Mouse (Mus musculus) left cerebral cortex, adult 11 months (tissue): ENCODE data around the gene Fam89b.
A peak's percentile ranks its signal among the peaks of the same experiment; 100 is the strongest.
"Not testable (repeated sequence)": the region's sequence is repeated elsewhere in the genome, so short reads cannot be mapped to it uniquely, and the experiment has no call there.

ENCODE experiments used
- DNase-seq: peaks from one replicate; pipeline ENCODE4 v3.0.0; 2022; ENCODE audit warnings: low spot score

Gene Fam89b

DNA sequence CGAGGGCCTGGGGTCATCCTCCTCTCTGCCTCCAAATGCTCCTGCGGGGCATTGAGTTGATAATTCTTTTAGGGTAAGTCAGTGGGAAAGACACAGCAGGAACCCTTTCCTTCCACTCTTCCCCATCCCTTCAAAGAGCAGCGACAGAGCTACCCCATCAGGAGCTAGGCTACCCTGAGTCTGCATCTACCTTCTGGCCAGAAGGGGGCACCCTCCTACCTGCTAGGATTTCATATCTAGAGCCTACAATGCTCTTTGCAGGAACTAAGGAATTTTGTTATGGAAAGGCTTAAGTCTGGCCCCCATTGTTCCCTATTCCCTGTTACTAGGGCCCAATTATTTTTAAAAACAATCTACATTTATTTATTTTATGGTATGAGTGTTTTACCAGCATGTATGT is 18.2 kb downstream of the Fam89b start:
- DNase-seq: no peak

DNA sequence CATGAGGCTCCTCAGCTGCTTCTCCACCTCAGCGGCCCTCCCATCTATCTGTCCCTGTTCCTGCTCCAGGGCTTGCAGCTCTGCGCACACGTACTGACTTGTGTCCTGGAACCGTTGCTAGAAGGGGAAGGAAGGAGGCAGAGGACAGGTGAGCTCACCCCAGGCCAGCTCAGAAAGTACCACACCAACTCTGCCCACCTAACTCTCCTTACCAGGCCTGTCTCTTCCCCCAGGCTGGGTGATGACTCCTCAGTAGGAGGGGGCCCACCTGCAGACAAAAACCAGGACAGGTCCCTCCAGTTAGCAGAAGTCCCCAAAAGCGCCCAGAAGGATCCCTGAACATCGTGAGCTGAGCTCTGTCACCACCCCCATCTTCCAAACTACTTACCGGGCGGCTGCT is 18.9 kb downstream of the Fam89b start:
- DNase-seq: no peak

DNA sequence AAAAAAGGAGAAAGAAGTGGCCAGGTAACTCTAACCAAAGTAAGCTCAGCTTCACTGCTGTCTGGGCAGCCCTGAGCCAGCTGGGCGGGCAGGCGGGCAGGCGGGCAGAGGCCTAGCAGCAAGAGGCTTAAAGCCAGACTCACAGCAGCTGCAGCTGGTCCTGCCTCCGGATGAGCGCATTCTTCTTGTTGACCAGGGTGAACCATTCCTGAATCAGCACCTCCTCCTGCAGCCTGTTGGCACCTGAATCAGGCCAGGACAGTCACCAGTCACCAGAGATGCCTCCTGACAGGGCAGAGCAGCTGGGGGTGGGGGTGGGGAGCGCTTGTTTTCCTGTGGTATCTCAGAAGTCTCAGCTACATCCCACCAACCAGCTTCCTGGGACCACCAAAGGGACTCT is 19.4 kb downstream of the Fam89b start:
- DNase-seq: no peak

DNA sequence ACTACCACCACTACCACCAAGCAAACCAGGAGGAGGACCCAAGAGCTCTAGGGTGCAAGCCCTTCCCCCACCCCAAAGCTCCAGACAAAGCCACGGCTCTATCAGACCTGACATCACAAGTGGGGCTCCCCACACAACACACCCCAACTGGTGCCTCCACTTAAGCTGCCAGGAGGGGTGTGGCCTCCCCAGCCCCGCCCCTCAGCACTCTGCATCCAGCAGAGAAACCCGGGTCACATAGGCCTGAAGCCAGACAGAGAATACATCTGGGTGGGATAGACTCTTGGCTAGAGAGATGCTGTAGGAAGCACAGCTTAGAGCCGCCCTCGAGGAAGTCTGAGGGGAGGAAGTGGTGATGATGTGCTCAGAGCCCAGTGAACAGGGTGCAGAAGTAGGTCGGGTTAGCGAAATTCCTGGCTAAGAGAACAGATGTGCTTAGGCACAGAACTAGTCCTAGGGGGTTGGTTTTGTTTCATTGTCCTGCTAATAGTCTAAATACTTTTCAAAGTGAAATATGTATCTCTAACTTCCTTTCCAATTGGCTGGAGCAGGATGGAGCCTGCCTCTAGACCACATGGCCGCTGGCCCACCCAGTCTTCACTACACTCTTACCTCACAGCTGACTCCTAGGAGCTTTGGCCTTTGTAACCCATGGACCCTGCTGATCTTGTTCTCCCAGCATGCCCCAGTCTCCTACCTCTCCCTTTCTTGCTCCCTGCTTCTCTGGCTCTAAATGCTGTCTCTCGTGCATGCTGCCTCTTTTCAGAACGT is 24.5 kb downstream of the Fam89b start:
- DNase-seq: no peak

DNA sequence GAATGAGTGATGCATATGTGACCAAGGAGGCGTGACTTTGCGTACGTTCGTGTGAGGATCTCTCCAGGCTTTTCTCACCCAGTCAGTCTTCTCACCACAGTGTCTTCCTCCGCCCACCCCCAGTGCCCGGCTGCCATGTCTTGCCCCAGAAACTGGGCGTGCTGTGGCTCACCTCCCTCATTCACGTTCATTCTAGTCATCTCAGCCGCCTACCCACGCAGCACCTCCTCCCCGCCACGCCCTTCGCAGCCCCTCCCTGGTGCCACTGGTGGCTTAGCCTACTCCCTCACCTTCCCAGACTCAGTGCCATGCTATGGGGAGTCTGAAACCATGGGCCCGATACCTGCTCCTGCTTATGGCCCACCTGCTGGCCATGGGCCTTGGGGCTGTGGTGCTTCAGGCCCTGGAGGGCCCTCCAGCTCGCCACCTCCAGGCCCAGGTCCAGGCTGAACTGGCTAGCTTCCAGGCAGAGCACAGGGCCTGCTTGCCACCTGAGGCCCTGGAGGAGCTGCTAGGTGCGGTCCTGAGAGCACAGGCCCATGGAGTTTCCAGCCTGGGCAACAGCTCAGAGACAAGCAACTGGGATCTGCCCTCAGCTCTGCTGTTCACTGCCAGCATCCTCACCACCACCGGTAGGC is 25.2 kb downstream of the Fam89b start, which contains the start of gene Kcnk7:
Gene Kcnk7, plus strand, starts transcription at position 205 of the 638 bp plus-strand sequence.
- no peak for DNase-seq

DNA sequence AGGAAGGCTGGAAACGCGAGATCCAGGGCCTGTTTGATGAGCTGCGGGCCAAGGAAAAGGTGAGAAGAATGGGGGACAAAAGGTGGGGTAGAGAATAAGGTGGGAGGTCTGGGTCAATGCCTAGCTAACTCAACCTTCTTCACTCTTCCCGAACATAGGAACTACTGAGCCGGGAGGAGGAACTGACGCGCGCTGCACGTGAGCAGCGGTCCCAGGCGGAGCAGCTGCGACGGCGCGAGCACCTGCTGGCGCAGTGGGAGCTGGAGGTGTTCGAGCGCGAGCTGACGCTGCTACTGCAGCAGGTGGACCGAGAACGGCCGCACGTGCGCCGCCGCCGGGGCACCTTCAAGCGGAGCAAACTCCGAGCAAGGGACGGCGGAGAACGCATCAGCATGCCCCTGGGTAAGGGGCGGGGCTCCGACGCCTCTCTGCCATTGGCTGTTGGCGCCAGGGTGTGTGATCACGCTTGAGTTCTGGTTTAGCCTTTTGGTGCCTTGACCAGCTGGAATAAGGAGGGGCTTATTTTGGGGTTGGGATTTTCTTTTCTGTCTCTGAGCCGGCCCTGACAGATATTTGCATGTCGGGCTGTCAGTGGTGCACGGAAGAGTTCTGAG is 33.5 kb downstream of the Fam89b start:
- no peak for DNase-seq

DNA sequence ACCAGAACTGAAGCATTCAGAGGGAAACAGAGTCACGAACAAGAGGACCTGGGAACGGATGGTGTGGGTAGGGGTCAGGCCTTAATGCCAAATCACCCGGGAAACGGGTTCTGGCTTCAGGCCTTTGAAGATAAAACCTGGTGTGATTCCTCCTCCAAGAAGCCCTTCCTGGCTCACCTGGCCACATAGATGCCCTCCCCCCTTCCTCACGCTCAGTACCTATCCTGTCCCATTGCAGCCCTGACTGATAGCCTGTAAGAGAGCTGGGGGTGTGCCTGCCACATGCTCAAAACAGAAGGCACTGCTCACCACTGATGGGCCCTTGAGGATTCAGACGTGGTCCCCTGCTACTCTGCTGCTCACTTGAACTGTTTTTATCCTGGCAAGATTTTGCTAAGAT is 35.7 kb downstream of the Fam89b start:
- no peak for DNase-seq

DNA sequence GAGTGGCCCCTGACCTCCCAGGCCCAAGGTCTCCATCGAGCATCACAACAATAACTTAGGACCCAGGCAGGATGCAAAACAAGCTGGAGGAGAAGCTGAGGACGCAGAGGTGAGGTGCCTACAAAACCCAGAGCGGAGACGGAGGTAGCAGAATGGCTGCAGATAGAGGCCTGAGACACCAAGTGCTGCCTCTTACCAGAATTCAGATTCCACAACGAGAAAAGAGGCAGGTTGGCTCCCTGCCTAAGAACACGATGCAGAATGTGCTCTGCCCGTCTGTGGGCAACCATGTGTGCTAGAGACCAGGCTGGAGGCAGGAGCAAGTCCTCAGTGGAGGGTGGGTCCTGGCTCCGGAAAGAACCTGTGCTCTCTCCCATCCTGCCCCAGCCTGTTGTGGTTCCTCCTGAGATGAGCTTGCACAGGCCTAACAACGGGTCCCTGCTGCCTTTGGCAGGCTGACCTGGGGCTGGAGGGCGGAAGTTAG is 36.5 kb downstream of the Fam89b start:
- DNase-seq: no peak

DNA sequence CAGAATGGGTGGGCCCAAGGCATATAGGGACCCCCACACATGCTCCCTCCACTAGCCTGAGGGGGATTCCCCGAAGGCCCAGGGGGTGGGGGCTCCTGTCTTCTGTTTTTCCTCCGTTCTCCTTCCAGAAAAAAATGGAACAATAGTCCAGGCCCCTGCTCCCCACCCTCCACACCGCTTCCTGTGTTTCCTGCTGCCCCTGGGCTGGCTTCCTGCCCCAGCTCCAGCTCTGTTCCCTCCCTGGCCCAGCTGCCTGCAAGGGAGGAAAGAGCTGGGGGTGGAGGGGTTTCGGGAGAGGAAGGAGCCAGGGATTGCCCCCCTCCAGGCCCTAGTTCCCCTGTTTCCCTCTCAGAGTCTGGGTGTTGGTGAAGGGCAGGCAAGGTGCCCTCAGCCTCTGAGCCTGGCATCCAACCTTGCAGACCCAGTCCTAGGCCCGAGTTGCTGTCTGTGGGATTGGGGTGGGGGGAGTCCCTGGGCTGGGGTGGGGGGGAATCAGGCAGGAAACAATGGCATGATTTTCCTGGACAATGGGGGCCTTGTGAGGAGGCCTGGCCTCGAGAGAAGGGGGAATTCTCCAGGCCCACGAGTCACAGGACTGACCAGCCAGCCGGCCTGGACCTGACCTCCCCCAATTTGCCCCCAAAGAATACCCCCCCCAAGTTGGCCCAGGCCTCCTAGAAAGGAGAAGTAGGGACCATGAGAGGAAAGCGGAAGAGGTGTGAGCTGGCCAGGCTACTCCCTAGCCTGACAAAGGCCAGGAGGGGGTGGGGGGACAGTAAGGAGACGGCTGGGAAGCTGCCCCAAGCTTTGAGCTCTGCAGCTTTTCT is 37.2 kb downstream of the Fam89b start:
- no peak for DNase-seq

DNA sequence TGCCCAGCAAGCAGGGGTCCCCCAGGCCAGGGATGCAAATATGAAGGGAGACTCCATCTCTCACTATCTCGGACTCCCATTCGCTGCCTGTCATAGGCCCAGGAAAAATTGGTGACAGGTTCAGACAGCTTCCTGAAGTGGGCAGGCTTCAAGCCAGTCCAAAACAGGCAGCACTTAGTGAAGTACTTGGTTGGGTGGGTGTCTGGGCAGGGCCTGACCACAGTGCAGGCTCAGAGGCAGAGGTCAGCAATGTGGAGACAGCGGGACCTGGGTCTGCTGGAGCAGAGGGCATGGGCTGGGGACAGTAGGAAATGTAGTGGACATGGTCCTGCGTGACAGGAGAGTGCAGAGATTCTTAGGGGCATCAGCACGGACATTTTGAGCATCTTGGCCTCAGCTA is 37.9 kb downstream of the Fam89b start:
- no peak for DNase-seq

DNA sequence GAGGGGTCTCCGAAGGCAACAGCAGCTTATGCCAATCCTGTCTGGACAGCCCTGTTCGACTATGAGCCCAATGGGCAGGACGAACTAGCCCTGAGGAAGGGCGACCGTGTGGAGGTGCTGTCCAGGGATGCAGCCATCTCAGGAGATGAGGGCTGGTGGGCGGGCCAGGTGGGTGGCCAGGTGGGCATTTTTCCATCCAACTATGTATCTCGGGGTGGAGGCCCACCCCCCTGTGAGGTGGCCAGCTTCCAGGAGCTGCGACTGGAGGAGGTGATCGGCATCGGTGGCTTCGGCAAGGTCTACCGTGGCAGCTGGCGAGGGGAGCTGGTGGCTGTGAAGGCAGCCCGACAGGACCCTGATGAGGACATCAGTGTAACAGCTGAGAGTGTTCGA is 39.1 kb downstream of the Fam89b start:
- no peak for DNase-seq

DNA sequence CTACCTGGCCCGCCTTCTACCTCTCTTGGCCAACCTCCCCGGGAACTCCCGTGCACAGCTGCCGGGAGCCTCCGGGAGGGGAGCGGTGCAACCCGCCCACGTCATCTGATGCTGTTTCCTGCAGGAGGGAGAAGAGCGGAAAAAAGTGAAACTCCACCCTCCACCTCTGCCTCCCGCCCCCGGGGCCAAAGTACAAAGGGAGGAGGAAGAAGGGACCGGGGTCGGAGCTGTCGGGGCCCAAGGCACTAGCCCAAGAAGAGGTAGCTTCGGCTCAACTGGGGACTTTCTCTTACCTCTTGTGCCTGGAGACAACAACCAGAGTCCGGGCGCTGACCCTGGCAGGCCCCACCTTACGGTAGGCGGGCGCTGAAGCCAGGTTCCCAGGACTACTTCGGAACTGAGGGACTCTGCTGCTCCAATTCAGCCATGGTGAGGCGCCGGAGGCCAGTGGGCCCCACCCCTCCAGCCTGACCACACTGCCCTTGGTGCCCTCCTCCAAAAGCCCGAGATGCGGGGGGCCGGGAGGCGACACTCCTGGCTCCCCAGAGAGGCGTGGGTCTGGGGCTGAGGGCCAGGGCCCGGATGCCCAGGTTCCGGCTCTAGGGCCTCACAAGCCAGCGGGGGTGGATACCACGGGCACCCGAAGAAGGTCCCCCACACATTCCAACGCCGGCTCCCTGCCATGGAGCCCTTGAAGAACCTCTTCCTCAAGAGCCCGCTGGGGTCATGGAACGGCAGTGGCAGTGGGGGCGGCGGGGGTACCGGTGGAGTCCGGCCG is 39.7 kb downstream of the Fam89b start:
- peak; percentile 72 for DNase-seq

DNA sequence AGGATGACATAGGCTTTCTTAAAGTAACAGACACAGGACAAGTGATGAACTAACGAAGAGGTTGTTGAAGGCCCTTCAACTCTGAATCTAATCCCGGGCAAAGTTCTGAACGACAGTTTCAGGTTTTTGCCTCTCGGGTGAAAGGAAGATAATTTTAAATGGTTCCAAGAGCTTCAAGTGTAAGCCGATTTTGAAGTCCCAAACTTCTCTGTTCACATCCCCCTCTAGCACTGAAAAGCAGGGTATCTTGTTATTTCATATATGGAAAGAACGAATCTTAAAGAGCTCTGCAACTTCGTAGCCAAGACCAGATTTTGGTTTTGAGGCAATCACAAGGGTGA is 40.4 kb downstream of the Fam89b start:
- no peak for DNase-seq

DNA sequence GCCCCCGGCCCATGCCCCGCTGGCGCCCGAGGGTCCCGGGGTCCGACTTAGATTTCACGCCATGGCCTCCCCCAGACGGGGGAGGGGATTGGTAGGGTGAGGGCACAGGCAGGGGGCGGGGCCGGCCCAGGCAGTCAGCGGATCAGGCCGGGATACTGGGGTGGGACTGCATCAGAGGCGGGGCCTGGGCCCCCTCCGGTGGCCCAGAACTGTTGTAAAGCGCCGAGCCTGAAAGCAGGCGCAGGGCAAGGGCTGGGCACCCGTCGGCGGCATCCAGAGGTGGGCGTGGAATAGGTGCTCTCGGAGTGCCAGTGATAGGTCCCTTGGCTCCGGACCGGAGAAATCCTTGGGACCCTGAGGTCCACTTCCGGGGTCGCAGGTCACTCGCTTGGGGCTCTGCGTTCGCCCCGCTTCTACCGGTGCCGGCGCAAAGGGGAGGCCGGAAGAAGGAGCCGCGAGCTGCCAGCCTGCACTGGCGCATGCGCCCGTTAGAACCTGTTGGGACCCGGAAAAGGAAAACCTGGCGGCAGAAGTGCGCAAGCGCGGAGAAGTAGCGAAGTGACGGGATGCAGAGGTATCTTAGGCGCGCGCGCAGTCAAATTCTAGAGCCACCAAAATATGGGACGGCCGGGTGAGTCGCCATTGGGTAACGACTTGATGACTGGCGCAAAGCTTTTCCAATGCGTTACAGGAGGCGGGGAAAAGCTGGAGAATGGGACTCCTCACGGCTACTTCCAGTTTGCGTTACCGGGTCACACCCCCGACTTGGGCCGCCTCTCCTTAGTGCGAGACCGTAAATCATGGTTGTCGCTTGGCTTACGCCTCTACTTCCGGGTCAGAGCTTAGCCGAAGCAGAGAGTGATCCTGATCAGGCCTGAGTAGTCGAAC is 41.0 kb downstream of the Fam89b start, which contains the start of the genes Map3k11 and Pcnx3:
Gene Map3k11, plus strand, starts transcription at position 543 of the 888 bp plus-strand sequence.
Gene Pcnx3, minus strand, starts transcription at position 709 of the 888 bp plus-strand sequence.
- DNase-seq: peak; percentile 97

DNA sequence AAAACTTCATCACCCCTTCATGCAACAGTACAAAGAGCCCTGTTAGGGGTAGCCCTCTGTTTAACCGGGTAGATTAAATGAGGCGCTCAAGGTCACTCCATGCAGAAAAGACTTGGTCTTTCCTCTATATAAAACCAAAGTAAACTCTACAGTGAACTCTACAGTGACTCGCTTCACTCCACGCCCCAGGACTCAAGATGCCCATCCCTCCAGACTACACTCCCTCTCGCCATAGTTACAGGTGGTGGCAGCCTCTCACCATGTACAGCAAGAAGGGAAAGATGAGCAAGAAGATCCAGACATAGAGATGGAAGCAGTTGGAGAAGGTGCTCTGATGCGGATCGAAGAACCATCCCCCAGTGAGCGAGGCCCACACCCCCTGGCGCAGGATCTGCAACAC is 41.7 kb downstream of the Fam89b start:
- no peak for DNase-seq

DNA sequence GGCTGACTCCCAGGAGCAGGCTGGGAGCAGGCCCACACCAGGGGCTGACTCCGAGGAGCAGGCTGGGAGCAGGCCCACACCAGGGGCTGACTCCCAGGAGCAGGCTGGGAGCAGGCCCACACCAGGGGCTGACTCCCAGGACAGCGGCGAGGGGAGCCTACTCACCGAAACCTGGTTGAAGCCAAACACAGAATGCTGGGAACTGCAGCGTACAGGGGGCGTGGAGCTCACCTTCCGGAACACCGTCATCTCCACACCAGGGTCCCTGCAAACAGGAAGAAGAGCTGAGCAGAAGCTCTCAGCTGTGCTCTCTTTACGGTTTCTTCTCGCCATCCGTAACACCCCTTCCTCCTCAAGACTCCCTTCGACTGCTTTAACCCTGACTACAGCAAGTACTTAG is 42.5 kb downstream of the Fam89b start:
- not testable (repeated sequence) for DNase-seq

DNA sequence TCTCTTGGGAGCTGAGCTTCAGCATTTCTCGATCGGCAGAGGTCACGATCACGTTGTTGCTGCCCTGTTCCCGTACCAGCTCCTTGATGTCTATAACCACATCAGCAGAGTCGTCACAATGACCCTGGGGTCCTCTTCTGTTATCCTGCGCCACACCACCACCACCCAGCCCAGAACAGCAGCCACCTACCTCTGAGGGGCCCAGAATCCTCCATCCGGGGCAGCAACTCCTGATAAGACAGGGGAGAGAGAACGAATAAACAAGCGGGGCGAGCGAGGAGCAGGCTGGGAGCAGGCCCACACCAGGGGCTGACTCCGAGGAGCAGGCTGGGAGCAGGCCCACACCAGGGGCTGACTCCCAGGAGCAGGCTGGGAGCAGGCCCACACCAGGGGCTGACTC is 43.0 kb downstream of the Fam89b start:
- no peak for DNase-seq

DNA sequence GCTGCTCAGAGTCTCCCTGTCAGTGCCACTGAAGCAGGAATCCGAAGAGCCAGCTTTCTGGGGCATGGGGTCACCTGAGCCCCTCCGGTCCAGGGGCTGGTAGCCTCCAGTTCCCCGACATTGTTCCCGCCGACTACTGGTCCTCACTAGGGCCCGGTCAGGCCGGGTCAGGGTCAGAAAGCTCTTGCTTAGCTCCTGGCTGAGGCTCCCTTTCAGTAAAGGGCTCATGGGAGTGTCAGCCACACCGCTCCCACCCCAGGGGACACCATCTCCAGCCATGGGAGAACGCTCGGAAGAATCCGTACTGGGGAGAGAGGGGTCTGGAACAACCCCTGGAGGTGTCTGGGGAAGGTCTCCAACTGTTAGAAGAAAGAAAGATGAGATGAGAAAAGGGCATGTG is 43.6 kb downstream of the Fam89b start:
- DNase-seq: no peak

DNA sequence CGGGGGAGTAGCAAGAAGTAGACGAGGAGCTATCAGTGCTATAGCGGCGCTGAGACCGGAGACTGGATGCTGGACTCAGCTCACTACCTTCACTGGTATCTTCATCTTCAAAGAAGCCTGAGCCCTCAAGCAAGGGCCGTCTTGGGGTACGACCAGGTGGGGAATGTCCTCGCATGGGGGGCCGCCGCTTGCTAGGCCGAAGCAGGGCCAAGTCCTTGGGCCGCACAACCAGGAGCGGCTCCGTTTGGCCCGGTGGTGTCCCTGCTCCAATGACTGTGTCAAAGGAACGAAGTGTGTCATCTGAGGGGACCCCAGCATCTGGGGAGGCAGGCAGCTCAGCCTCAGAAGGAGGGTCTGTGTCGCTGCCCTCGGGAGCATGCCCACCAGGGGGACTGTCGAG is 44.0 kb downstream of the Fam89b start:
- DNase-seq: no peak

DNA sequence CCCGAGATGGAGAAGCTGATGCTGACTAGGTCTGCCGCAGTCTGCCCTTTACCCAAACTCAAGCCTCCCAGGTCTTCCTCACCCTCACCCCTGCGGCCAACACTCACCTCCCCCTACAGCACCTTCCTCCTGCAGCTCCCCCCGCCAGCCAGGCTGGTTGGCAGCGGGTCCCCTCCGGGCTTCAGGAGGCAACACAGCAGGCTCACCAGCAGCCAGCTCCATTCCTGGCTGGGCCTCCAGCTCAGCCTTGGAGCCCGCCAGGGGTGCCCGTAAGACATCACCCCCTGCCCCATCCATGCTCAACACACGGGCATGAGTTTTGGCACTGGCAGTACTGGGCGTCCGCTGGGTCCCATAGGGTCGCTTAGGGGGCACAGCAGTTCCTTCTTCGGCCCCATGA is 44.5 kb downstream of the Fam89b start:
- DNase-seq: no peak
